In genomic region chr15:12507523-12507922, GRCm38 (mm10) we compare ENCODE assay signal across 29 mouse cellular contexts.
DNase-seq lines count a peak whose midpoint lies in the region; ATAC-seq and TF ChIP-seq lines count a peak whose summit lies in the region.
"Had no signal": no experiment of that assay in that cellular context is flagged by ENCODE, and none has a peak within 500 bp of the region (broad histone marks: within the 10 kb centered on the region; RNA-seq: fewer than 3 reads in every experiment).

No protein-coding gene starts in this region.

- no peaks in the 10 kb centered on the region for H3K36me3 ChIP-seq in midbrain, embryonic 10.5 days
- no peaks in the 10 kb centered on the region for H3K36me3 ChIP-seq in midbrain, embryonic 13.5 days
- peaks cover 0 to 15% of the 10 kb centered on the region in 2 experiments; a peak in 2 of 4 replicates for H3K36me3 ChIP-seq in MEL (ENCODE audit: control insufficient read depth in 1 of 2, insufficient read depth in 2 of 2, low read length in 2 of 2)
- H3K36me3 ChIP-seq: embryonic facial prominence, embryonic 12.5 days; embryonic facial prominence, embryonic 15.5 days; forebrain, embryonic 12.5 days; forebrain, embryonic 15.5 days; G1E; heart, embryonic 12.5 days; hindbrain, embryonic 12.5 days; hindbrain, embryonic 15.5 days; intestine, embryonic 15.5 days had no signal

- no peak for DNase-seq in midbrain, embryonic 10.5 days (ENCODE audit: low spot score)
- DNase-seq in MEL (ENCODE audit: low read depth, low spot score), result peak; percentile 26
- DNase-seq in spleen, postnatal 36 days (ENCODE audit: low spot score in 2 of 2), result no peak
- DNase-seq: adrenal gland, postnatal 10 days; adrenal gland, postnatal 36 days; cerebellum, adult 18-20 months; cerebellum, adult 9-10 months; cerebellum, postnatal 14 days; gastrocnemius, postnatal 10 days; gastrocnemius, postnatal 36 days; heart, adult 11 months; heart, postnatal 14 days; heart, postnatal 4 days; kidney, adult 18-20 months had no signal

- H3K4me2 ChIP-seq in midbrain, embryonic 13.5 days (replicated peaks), result no peak overlapping the region
- H3K4me2 ChIP-seq: embryonic facial prominence, embryonic 12.5 days; embryonic facial prominence, embryonic 15.5 days; forebrain, embryonic 12.5 days; forebrain, embryonic 15.5 days; heart, embryonic 12.5 days; heart, embryonic 15.5 days; hindbrain, embryonic 12.5 days; intestine, embryonic 15.5 days had no signal

- H3K79me2 ChIP-seq in MEL (ENCODE audit: control insufficient read depth, insufficient read depth, low read length, poor library complexity), result no peaks in the 10 kb centered on the region

- H3K9me3 ChIP-seq in midbrain, embryonic 10.5 days (replicated peaks), result no peaks in the 10 kb centered on the region
- H3K9me3 ChIP-seq in midbrain, embryonic 13.5 days, result no peaks in the 10 kb centered on the region
- H3K9me3 ChIP-seq in MEL (replicated peaks; ENCODE audit: insufficient read depth, low read length), result no peaks in the 10 kb centered on the region
- H3K9me3 ChIP-seq: embryonic facial prominence, embryonic 12.5 days; embryonic facial prominence, embryonic 15.5 days; forebrain, embryonic 12.5 days; forebrain, embryonic 15.5 days; G1E; heart, embryonic 12.5 days; heart, embryonic 15.5 days; hindbrain, embryonic 12.5 days; hindbrain, embryonic 15.5 days; intestine, embryonic 15.5 days had no signal

- H3K4me1 ChIP-seq in midbrain, embryonic 10.5 days, result peaks cover 18% of the 10 kb centered on the region
- H3K4me1 ChIP-seq in midbrain, embryonic 13.5 days (replicated peaks), result peaks cover 20% of the 10 kb centered on the region
- peaks cover 24 to 37% of the 10 kb centered on the region in 2 experiments for H3K4me1 ChIP-seq in MEL (ENCODE audit: control insufficient read depth in 1 of 2, insufficient read depth in 2 of 2, low read length in 2 of 2)
- H3K4me1 ChIP-seq: embryonic facial prominence, embryonic 15.5 days; intestine, embryonic 15.5 days had no signal

- H3K27me3 ChIP-seq in midbrain, embryonic 10.5 days (ENCODE audit: low read depth, poor library complexity, severe bottlenecking), result no peaks in the 10 kb centered on the region
- no peaks in the 10 kb centered on the region for H3K27me3 ChIP-seq in midbrain, embryonic 13.5 days
- H3K27me3 ChIP-seq in MEL (ENCODE audit: control insufficient read depth in 1 of 2, insufficient read depth in 2 of 2, low read length in 2 of 2), result no peaks in the 10 kb centered on the region
- H3K27me3 ChIP-seq: embryonic facial prominence, embryonic 12.5 days; embryonic facial prominence, embryonic 15.5 days; forebrain, embryonic 15.5 days; heart, embryonic 12.5 days; heart, embryonic 15.5 days; hindbrain, embryonic 12.5 days; hindbrain, embryonic 15.5 days; intestine, embryonic 15.5 days had no signal

- ATAC-seq in midbrain, embryonic 13.5 days, result no peak
- 0 out of 2 replicates have a peak, but pooled peaks have one; percentile 17 for ATAC-seq in granulocyte monocyte progenitor cell, adult 5-6 weeks (replicated peaks; ENCODE audit: poor library complexity, severe bottlenecking)
- no peak for ATAC-seq in erythroblast, adult 5-6 weeks (replicated peaks; ENCODE audit: low FRiP score, poor library complexity, severe bottlenecking)
- ATAC-seq: CD4-positive, CD25-positive, alpha-beta regulatory T cell, adult 4 months; forebrain, embryonic 15.5 days; intestine, embryonic 15.5 days had no signal

- no peak for TF ChIP-seq RAD21 in MEL (IDR thresholded peaks at IDR 0.05; ENCODE audit: low read depth, low read length)

- TF ChIP-seq CTCF in MEL (IDR thresholded peaks at IDR 0.05 in 2 of 3, conservative IDR thresholded peaks at IDR 0.05 in 1 of 3; ENCODE audit: control insufficient read depth in 1 of 3, insufficient read depth in 1 of 3, low read depth in 2 of 3, low read length in 3 of 3, poor library complexity in 1 of 3, severe bottlenecking in 1 of 3), result no peak

- no peak overlapping the region for H3K9ac ChIP-seq in midbrain, embryonic 13.5 days (replicated peaks)
- H3K9ac ChIP-seq in MEL (ENCODE audit: control insufficient read depth, low read depth, low read length, poor library complexity, severe bottlenecking), result no peak overlapping the region
- H3K9ac ChIP-seq: embryonic facial prominence, embryonic 12.5 days; embryonic facial prominence, embryonic 15.5 days; forebrain, embryonic 12.5 days; forebrain, embryonic 15.5 days; heart, embryonic 12.5 days; heart, embryonic 15.5 days; hindbrain, embryonic 12.5 days; hindbrain, embryonic 15.5 days; intestine, embryonic 15.5 days had no signal

- TF ChIP-seq EP300 in MEL (IDR thresholded peaks at IDR 0.05; ENCODE audit: low read depth in 1 of 2, low read length in 2 of 2), result no peak

- WGBS in midbrain, embryonic 10.5 days, result 85% methylated on average over 4 of the region's 4 CpGs
- 79% methylated on average over 4 of the region's 4 CpGs for WGBS in midbrain, embryonic 13.5 days

- H3K4me3 ChIP-seq in midbrain, embryonic 10.5 days, result no peak overlapping the region
- no peak overlapping the region for H3K4me3 ChIP-seq in midbrain, embryonic 13.5 days (replicated peaks)
- H3K4me3 ChIP-seq in MEL (ENCODE audit: control insufficient read depth in 1 of 2, insufficient read depth in 1 of 2, low read depth in 2 of 2, low read length in 2 of 2), result no peak overlapping the region
- H3K4me3 ChIP-seq: embryonic facial prominence, embryonic 12.5 days; embryonic facial prominence, embryonic 15.5 days; erythroblast, embryonic 14.5 days; forebrain, embryonic 12.5 days; forebrain, embryonic 15.5 days; heart, embryonic 12.5 days; heart, embryonic 15.5 days; hindbrain, embryonic 12.5 days; hindbrain, embryonic 15.5 days; intestine, embryonic 15.5 days had no signal

- TF ChIP-seq POLR2A in MEL (IDR thresholded peaks at IDR 0.05; ENCODE audit: control insufficient read depth in 1 of 2, insufficient read depth in 1 of 2, low read depth in 1 of 2, low read length in 2 of 2, poor library complexity in 1 of 2), result no peak

- 0 out of 2 replicates have a peak overlapping the region, but pooled peaks have one; percentile 42 for H3K27ac ChIP-seq in midbrain, embryonic 10.5 days (replicated peaks)
- no peak overlapping the region for H3K27ac ChIP-seq in midbrain, embryonic 13.5 days
- no peak overlapping the region for H3K27ac ChIP-seq in MEL (ENCODE audit: control insufficient read depth, low read depth, low read length)
- H3K27ac ChIP-seq: embryonic facial prominence, embryonic 12.5 days; embryonic facial prominence, embryonic 15.5 days; forebrain, embryonic 12.5 days; forebrain, embryonic 15.5 days; heart, embryonic 15.5 days; hindbrain, embryonic 12.5 days; intestine, embryonic 15.5 days had no signal

TF ChIP-seq in MEL, 35 proteins besides CTCF, POLR2A, EP300 and RAD21:
- no peak for TF ChIP-seq MAZ (IDR thresholded peaks at IDR 0.05; ENCODE audit: low read depth, low read length)
- TF ChIP-seq ELF1 (IDR thresholded peaks at IDR 0.05; ENCODE audit: low read depth, low read length), result peak; percentile 53; the same call in 1 of the 2 replicates
- peak; percentile 22; the same call in 1 of the 2 replicates for TF ChIP-seq GATA1 (IDR thresholded peaks at IDR 0.05; ENCODE audit: low read depth, low read length)
